Mouse (Mus musculus) intestine, embryonic 16.5 days (tissue): Measurements from ENCODE around the gene Slc6a11. TPM values are rescaled to one million over a fixed set of nuclear protein-coding genes. Genes with fewer than 3 reads are reported as not detected.

ENCODE experiments used
- ATAC-seq: fragments of 200-750 bp; cut with Nextera tagmentation; 2 replicates; pipeline ENCODE4 v1.8.0; 2017; ENCODE audit warnings: moderate TSS enrichment, moderate library complexity
- H3K27ac ChIP-seq: fragments of 300-500 bp; sonication (generic); 2 replicates; pipeline ENCODE4 v1.5.1; 2014; ENCODE audit warnings: mild to moderate bottlenecking, low read length
- H3K27me3 ChIP-seq: fragments of 300-500 bp; sonication (generic); replicated peaks from 2 replicates; pipeline ENCODE4 v1.6.1; 2014; ENCODE audit warnings: low read length, control low read depth, mixed read lengths; ENCODE audit not compliant: control insufficient read depth, insufficient read depth
- H3K36me3 ChIP-seq: fragments of 300-500 bp; sonication (generic); 2 replicates; pipeline ENCODE4 v1.6.1; 2014; ENCODE audit warnings: low read length, control low read depth; ENCODE audit not compliant: control insufficient read depth, insufficient read depth
- H3K4me1 ChIP-seq: fragments of 300-500 bp; sonication (generic); 2 replicates; pipeline ENCODE4 v1.6.1; 2014; ENCODE audit warnings: low read length, control low read depth, mixed read lengths; ENCODE audit not compliant: control insufficient read depth, insufficient read depth
- H3K4me2 ChIP-seq: fragments of 300-500 bp; sonication (generic); 2 replicates; pipeline ENCODE4 v1.6.1; 2014; ENCODE audit warnings: low read depth, low read length, control low read depth
- H3K4me3 ChIP-seq: fragments of 300-500 bp; sonication (generic); 2 replicates; pipeline ENCODE4 v1.5.1; 2014; ENCODE audit warnings: mild to moderate bottlenecking, low read length
- H3K9ac ChIP-seq: fragments of 300-500 bp; sonication (generic); 2 replicates; pipeline ENCODE4 v1.6.1; 2014; ENCODE audit warnings: low read depth, low read length
- H3K9me3 ChIP-seq: fragments of 300-500 bp; sonication (generic); 2 replicates; pipeline ENCODE4 v1.6.1; 2016; ENCODE audit warnings: low read length, control low read depth; ENCODE audit not compliant: control insufficient read depth
- WGBS: fragments of 180-500 bp; shearing (Covaris S2); extraction: QIAGEN DNeasy Blood & Tissue Kit; methylation state at CpG from one replicate; pipeline ENCODE4 v1.1.7; 2014; 5-methylcytosine and 5-hydroxymethylcytosine counted together
- polyA plus RNA-seq: library from polyadenylated mRNA; unstranded; fragments of >200 nt; fragmentation: Nextera tagmentation; extraction: Ambion mirVana; gene quantifications from 2 replicates; pipeline ENCODE4 v1.2.1, GENCODE M21; 2015

Gene Slc6a11
- polyA plus RNA-seq, 1 experiment from 2014 or later: 0.12 TPM

DNA sequence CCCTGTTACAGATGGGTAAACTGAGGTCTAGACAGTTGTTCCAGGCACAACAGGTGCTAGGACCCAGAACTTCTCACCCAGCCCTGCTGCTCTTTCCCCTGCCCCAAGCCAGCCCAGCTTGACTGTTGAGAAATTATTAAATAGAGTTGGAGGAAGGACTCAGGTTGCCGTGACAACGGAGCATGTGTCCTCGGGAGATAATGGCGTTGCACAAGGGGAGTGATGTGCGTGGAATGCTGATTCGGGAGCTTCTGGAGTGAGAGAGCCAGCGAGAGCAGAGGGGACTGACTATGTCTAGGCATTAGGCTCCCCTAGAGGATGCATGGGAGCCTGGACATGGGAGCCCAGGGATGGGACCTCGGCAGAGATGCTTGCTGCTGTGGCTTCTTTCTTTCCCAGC, 159.1 kb downstream of the Slc6a11 start:
- Histone ChIP-seq H3K9ac (no peak overlapping the region), H3K27me3 (peaks cover 31% of the 10 kb centered on the region), H3K4me2 (no peak overlapping the region), H3K27ac (no peak overlapping the region), H3K4me3 (no peak overlapping the region), H3K9me3 (no peaks in the 10 kb centered on the region), H3K4me1 (no peaks in the 10 kb centered on the region), H3K36me3 (no peaks in the 10 kb centered on the region)
- no peak for ATAC-seq
- 43% methylated on average over 8 of the region's 8 CpGs for WGBS

DNA sequence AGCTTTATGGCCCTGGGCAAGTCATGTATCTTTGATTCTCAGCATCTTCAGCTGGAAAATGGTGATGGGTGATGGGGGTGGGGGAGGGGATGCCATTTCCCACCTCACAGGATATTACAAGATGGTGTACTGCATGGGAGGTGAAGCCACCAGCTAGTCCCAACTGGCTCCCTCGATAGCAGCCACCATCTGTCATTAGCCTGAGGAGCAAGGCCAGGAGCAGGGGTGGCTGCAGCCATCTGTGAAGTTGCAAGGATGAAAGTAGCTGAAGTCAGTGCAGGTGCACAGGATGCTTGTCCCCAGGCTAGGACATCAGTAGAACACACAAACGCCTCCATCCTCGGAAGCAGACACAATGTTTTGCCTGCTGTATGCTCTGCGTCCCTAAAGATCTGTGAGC, 159.9 kb downstream of the Slc6a11 start:
- peaks cover 24% of the 10 kb centered on the region for H3K27me3 ChIP-seq
- WGBS: 59% methylated on average over 4 of the region's 4 CpGs
- H3K9ac ChIP-seq: no peak overlapping the region
- no peak for ATAC-seq
- no peak overlapping the region for H3K4me3 ChIP-seq
- no peak overlapping the region for H3K27ac ChIP-seq
- no peaks in the 10 kb centered on the region for H3K36me3 ChIP-seq
- no peak overlapping the region for H3K4me2 ChIP-seq
- no peaks in the 10 kb centered on the region for H3K4me1 ChIP-seq
- H3K9me3 ChIP-seq: no peaks in the 10 kb centered on the region

DNA sequence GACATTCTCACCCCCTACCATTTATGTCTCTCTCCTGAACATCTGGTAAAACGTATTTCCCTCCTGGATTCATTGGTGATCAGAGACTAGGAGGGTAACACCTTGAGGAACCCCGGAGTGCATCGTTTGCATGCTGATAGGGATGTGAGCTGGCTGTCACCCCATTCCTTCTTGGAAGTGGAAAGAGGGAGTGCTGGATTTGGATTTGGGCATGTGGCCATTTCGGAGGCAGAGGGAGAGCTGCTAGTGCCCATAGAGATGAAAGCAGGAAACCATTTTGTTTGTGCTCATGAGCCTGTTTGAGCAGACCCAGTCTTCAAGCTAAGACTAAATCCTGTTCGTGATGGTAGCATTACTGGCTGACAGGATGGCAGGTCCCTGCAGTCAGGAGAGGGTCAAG, 160.4 kb downstream of the Slc6a11 start:
- H3K27ac ChIP-seq: no peak overlapping the region
- no peaks in the 10 kb centered on the region for H3K4me1 ChIP-seq
- no peaks in the 10 kb centered on the region for H3K9me3 ChIP-seq
- ATAC-seq: no peak
- peaks cover 20% of the 10 kb centered on the region; the same call in 1 of the 2 replicates for H3K27me3 ChIP-seq
- WGBS: 53% methylated on average over 5 of the region's 5 CpGs
- H3K4me2 ChIP-seq: no peak overlapping the region
- no peak overlapping the region for H3K4me3 ChIP-seq
- H3K9ac ChIP-seq: no peak overlapping the region
- H3K36me3 ChIP-seq: no peaks in the 10 kb centered on the region

DNA sequence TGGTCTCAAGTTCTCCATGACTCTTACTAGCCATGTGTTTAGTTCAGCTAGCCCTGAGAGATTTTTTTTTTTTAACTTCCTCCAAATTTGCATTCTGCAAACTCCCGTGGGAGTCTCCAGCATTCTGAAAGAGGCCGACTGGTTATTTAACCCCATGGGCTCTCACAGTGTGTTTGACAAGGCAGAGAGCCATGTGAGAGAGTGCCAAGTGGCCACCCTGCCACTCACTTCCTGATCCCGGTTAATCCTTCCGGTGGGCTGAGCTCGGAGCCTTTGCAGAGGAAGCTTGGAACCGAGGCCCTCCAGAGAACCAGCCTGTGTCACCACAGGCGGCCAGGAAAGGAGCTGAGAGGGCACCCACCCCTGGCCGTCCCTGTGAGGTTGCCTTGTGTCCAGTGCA, 162.5 kb downstream of the Slc6a11 start:
- no peak for ATAC-seq
- Histone ChIP-seq H3K36me3 (no peaks in the 10 kb centered on the region), H3K27ac (no peak overlapping the region), H3K4me1 (peaks cover 5% of the 10 kb centered on the region; the same call in 1 of the 2 replicates), H3K27me3 (peaks cover 5% of the 10 kb centered on the region; the same call in 1 of the 2 replicates), H3K9ac (no peak overlapping the region), H3K9me3 (no peaks in the 10 kb centered on the region), H3K4me3 (no peak overlapping the region), H3K4me2 (no peak overlapping the region)
- WGBS: 37% methylated on average over 8 of the region's 8 CpGs

DNA sequence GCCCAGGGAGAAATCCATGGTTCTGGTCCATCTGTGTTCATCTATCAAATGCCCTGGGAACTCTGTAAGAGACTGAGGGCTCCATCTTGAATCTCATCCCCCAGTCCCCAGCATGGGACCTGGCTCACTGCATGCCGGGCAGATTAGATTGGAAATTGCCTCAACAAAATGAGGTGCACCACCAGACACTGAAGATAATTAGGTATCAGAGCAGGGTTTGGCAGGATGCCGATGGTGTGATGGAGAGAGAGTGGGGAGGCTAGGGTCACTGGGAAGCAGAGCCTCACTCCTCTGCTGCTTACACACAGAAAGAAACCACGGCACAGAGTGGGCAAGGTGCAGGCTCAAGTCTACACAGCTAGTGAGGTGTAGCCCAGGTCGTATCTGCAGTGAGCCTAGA, 164.0 kb downstream of the Slc6a11 start:
- peaks cover 5% of the 10 kb centered on the region; the same call in 1 of the 2 replicates for H3K4me1 ChIP-seq
- H3K36me3 ChIP-seq: no peaks in the 10 kb centered on the region
- H3K9ac ChIP-seq: no peak overlapping the region
- H3K27ac ChIP-seq: no peak overlapping the region
- 90% methylated on average over 4 of the region's 4 CpGs for WGBS
- H3K4me3 ChIP-seq: no peak overlapping the region
- no peak for ATAC-seq
- H3K4me2 ChIP-seq: no peak overlapping the region
- H3K27me3 ChIP-seq: no peaks in the 10 kb centered on the region
- H3K9me3 ChIP-seq: no peaks in the 10 kb centered on the region

DNA sequence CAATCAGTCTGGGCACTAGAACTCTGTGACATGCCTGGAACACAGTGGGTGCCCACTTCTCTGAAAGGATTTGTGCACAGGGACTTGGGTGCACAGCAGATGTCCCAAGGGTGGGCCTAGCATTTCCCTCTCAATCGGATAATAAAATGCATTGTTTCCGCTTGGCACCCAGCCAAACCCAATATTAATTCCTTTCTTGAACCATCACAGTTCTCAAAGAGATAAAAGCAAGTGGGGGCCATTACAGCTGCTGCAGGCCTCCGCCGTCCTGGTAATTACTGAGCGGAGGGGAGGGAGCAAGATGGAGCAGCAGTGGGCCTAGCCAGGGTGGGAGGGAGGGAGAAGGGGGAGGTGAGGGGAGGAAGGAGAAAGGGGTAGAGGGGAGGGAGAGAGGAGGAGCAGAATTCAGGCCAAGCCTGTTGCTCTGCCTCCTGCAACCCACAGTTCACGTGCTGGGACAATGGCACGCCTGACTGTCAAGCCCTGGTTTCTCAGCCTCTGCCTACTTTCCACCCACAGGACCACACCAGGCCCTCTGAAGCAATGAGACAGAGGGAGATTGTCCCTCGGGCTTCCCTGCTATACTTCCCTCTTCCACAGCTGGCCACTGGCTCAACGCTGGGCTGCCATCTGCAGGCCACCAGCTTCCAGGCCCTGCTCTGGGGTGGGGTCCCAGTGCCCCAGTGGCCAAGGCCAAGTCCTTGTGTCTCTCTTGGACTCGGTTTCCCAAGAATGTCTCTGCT, 166.4 kb downstream of the Slc6a11 start:
- 30% methylated on average over 10 of the region's 10 CpGs for WGBS
- Histone ChIP-seq H3K36me3 (no peaks in the 10 kb centered on the region), H3K4me1 (peaks cover 5% of the 10 kb centered on the region; the same call in 1 of the 2 replicates), H3K9ac (no peak overlapping the region), H3K9me3 (no peaks in the 10 kb centered on the region), H3K4me2 (no peak overlapping the region), H3K4me3 (no peak overlapping the region), H3K27me3 (no peaks in the 10 kb centered on the region), H3K27ac (no peak overlapping the region)
- ATAC-seq: peak; percentile 78

Other genes starting within 250 kb of the Slc6a11 start
- gene Atp2b2, start 88.6 kb upstream of the Slc6a11 start, polyA plus RNA-seq: 0.77 and 0.78 TPM in 2 replicates
- not detected in 2 replicates for gene Slc6a1, start 151.4 kb downstream of the Slc6a11 start, polyA plus RNA-seq